Mouse (Mus musculus) adipocyte (in vitro differentiated cells): ENCODE results near the gene Gskip.

Experiments used
- DNase-seq: peaks from one replicate; pipeline ENCODE4 v3.0.0-alpha.2; 2016; ENCODE audit warnings: low spot score

Gskip gene

DNA sequence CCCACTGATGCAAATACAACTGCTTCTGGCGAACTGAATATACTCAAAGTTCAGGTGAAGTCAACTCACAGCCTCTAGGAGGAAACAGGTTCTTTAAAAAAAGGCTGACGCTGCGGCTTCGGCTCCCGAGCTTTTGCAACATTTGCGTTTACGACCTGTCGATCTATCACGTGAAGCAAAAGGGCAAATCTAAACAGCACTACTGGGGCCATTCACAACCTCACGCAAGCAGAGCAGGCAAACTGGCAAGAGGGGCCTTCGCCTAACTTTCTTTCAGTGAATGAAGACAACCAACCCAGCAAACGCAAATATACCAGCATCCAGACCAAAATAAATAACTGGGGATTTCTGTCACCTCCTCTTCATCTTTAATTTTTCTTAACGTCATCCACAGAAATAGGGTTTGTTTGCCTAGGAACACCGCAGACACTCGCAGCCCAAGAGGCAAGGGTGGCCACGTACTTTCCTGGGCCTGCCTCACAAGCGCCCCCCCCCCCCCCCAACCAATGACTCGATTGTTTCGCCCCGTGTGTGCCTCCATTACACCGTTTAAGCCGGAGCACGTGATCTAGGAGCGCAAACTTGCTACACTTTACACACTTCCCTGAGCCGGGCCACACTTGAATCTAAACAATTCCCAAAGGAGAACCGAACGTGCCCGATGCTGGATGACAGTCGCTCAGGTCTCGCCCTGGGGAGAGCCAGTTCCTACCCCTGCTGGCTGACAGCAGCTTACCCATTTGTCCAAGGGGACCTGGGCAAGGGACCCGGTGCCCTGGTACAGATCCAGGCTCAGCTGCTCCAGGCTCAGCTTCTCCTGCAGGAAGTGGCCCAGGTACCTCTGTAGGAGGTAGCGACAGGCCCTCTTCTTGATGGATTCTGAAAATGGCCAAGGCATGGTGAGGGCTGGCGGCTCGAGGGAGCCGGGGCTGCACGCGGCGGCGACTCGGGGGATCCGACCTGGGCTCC lies at the start of gene Gskip:
TSS of gene Gskip (plus strand) at position 897 of the 969 bp plus-strand sequence.
- peak; percentile 60 for DNase-seq

- DNase-seq = no peak
Observed at GRCm38 (mm10) chr12:105636551-105636950, 48.1 kb upstream of the Gskip start.

- no peak for DNase-seq
Observed at GRCm38 (mm10) chr12:105637554-105637953, 47.1 kb upstream of the Gskip start.

DNA sequence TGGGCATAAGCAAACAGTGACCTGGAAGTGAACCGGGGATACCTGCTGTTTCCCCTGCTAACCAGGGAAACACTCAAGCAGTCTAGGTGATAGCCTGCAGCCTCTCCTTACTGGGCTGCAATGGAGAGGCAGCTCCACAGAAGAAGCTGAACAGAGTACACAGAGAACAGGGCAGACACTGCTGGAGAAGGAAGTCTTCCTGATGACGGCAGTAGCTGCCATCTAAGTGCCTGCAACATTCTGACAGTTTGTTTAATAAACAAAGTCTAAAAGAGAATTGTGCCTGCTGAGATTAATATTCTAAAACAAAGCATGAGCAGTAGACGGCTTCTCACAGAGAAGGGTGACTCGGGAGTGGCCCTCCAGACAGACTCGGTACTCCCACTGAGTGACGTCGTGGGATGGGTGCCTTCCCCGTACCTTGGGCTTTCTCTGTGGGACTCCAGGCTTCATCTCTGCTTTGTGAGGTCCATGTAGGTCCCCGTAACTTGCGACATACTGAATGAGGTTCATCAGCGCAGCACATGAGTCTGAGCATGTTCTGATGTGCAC lies 41.8 kb upstream of the Gskip start:
- no peak for DNase-seq

DNA sequence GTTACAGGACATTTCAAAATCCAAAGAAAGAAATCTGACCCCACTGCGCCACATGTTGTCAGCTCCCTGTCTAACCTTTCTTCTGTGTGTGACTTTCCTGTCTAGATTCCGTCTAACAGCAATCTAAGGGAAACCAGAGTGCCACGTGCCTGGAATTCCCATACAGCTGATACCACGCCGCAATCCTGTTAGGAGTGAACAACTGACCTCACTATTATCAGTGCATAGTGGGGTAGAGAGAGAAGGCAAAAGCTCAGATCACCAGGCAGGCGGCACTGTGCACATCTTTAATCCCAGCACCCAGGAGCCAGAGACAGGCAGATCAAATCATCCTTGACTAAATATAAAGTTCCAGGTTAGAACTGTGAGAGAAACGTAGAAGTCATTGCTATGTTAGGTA lies 28.8 kb upstream of the Gskip start:
- no peak for DNase-seq

DNA sequence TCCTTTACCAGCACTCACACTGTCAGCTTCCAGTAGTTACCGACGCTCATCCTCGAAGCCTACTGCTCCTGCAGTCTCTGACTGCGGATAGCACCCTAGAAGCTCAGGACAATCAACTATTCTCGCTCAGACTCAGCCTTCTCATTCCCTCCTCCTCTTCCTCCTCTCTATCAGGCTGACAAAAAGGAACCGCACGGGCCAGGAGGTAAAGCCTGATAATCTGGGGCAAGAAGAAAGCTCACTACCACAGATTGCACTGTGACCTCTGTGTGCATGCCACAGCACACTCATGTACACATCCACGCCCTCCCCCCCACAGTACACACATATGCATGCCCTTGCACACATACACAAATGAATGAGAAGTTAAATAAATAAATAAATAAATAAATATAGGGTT lies 8.4 kb upstream of the Gskip start:
- DNase-seq = no peak

GRCm38 (mm10) chr12:105678211-105678610 lies 6.4 kb upstream of the Gskip start:
- no peak for DNase-seq

DNA sequence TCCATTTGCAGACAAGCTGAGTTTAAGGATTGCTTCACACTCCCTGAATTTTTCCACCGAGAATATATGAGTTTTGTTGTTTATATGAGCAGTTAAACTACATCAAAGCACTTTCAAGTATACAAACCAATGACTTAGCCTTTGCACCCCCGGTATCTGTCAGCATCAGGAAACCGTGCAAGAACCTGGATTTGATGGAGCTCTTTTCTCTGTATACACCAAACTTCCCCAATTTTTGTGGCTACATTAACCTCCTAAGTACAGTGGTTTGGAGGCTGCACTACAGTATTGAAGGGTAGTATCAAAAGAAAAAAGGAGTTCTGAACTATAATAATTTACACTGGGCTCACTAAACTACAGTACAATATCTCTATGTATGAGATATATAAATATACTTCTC lies 5.9 kb upstream of the Gskip start:
- no peak for DNase-seq

GRCm38 (mm10) chr12:105685001-105685691 lies 517 bp downstream of the Gskip start, which contains the start of gene Atg2b:
Gene Atg2b (minus strand): TSS chr12:105685211.
- peak; percentile 98 for DNase-seq

GRCm38 (mm10) chr12:105686791-105687190 lies 2.2 kb downstream of the Gskip start:
- no peak for DNase-seq

DNA sequence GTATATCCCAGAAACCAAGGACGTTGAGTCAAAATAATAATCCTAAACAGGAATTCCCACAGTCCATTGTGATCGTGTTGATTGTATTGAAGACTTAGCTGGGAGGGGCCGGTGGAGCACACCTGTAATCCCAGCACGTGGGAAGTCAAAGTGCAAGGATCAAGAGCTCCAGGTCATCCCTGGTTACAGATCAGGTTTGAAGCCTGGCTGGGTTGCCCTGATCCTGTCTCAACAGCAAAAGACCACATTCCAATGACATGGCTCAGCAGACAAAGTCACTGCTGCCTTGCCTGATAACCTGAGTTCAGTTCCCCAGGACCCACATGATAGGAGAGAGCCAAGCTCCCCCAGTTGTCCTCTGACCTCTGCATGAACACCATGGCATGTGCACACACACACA lies 2.8 kb downstream of the Gskip start:
- DNase-seq = no peak

DNA sequence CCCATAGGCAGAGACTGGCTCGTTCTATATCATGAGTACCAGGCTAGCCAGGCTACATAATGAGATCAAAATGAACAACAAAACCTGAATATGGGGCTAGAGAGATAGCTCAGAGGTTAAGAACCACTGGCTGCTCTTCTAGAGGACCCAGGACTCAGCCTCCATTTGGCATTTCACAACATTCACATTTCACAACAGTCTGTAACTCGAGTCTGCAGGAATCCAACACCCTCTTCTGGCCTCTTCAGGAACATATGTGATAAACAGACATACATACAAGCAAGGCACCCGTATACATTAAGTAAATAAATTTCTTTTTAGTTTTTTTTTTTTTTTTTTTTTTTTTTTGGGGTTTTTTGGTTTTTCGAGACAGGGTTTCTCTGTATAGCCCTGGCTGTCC lies 3.9 kb downstream of the Gskip start:
- DNase-seq = peak; percentile 70

GRCm38 (mm10) chr12:105689435-105689834 lies 4.8 kb downstream of the Gskip start:
- DNase-seq = no peak

DNA sequence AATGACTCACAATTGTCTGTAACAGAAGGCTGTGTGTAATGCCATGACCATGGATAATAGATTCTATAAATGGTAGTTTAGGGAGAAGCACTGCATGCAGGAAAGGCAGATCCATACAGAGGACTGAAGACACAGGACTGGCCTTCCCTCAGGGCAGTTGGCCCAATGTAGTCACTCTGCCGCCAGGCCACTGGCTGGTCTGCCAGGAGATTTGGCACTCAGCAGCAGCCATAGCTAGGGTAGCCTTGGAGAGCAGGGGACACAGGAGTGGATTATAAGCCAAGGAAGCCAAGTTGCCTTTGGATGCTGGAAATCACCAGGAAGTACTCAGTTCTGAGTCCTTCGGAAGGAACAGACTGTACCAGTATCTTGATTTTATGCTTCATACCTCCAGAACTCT lies 9.4 kb downstream of the Gskip start:
- peak; percentile 25 for DNase-seq

GRCm38 (mm10) chr12:105695848-105696247 lies 11.2 kb downstream of the Gskip start:
- no peak for DNase-seq

DNA sequence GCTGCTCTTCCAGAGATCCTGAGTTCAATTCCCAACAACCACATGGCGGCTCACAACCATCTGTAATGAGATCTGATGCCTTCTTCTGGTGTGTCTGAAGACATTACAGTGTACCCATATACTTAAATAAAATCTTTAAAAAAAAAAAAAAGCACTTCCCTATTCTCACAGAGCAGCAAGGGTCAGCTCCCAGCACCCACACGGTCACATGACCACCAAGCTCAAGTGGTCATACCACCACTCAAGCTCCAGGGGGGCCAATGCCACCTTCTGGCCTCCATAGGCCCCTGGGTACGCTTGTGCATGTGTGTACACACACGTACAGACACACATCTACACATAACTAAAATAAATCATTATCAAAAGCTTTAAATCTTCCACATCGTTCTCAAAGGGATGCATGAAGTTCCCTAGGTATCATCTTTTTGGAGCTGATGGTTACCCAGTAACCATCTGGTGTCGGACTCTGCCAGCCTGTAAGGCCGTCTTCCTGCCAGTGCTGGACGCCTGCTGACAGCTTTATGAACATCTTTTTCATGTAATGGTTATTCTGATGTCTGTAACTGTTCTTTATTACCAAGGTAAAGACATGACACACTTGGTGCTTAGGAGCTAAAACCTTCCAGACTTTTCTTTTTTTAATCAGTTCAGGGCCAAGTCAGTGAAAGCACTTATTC lies 12.6 kb downstream of the Gskip start:
- no peak for DNase-seq

- DNase-seq = no peak
Observed at GRCm38 (mm10) chr12:105700433-105700832, 15.8 kb downstream of the Gskip start.

DNA sequence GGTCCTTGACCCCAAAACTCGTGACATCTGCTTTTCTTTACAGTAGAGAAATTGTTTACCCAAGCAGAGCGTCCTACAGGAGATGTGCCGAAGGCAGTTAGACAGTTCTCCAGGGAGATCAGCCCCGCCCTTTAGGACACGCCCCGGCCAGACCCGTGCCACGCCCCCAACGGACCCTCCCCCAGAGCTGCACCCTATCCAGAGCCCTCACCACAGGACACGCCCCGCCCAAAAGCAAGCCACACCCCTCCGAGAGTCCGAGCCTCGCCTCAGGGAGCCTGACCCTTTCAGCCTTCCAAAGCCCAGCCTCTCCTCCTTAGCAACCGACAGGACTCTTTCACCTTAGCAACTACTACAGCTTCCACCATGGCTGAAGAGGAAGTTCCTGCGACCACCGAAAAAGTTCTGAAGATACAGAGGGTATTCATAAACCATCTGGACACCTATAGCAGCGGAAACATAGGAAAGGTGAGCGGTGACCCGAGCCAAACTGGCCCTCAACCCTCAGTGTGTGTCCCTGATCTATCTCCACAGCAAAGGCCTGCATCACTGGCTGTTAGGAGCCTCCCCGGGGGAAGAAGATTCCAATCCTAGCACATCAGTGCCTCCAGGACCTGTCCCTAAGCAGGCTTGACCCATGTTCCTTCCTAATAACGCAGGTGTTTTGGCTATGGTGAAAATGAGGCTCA lies 21.3 kb downstream of the Gskip start, which contains the start of gene Ak7:
TSS of gene Ak7 (plus strand) at position 178 of the 689 bp plus-strand sequence.
- no peak for DNase-seq

DNA sequence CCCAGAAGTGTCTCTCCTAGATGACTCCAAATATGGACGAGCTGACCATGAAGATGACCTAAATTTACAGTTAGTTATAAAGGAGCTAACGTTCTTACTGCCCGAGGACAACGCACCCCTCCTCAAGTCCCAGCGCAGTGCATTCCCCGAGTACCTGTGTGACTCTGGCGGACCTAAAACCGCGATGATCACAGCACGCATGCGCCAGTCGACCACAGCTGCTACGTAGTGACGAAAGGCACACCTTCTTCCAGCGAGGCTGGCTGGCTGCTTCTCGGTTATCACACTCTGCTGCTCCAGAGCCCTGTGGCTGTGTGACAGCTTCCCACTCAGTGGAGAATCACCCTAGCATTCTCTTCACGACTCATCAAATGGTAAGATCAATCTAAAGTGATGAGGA lies 34.0 kb downstream of the Gskip start:
- no peak for DNase-seq

DNA sequence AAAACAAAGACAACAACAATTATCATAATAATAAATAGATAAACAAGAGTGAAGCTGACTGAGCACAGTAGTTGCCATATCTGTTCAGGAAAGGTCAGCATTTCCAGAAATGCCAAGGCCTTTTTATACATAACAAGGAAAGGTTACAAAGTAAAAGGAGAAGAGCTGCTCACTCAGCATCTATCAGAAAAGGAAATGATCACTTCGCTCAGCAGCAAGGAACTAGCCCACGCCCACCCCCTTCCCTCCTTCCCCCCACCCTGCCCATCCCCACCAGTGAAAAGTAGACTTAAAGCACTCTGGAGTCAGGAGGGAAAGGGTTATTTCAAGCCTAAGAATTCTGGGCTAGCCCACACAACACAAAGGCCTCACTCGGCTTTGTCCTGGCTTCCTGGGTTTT lies 35.6 kb downstream of the Gskip start:
- no peak for DNase-seq

GRCm38 (mm10) chr12:105721452-105722132 lies 37.0 kb downstream of the Gskip start:
- no peak for DNase-seq
